Comparison of ENCODE assay signal across 9 mouse cellular contexts in the genomic region with DNA sequence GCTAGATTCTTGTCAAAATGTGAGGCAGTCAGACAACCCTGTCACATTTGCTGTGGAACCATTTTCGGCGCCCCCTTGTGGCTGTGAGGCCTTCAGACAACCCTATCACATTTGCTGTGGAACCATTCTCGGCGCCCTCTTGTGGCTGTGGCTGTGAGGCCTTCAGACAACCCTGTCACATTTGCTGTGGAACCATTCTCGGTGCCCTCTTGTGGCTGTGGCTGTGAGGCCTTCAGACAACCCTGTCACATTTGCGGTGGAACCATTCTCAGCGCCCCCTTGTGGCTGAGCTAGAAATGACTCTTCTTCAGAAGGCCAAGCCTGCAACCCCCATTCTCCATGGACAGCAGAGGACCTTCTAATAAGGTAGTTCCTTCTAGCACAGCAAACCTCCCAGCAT. TPM values are rescaled to one million over a fixed set of nuclear protein-coding genes. Genes with fewer than 3 reads are reported as not detected.
DNase-seq lines count a peak whose midpoint lies in the region; ATAC-seq and TF ChIP-seq lines count a peak whose summit lies in the region.
"Had no signal": no experiment of that assay in that cellular context is flagged by ENCODE, and none has a peak within 500 bp of the region (broad histone marks: within the 10 kb centered on the region; RNA-seq: fewer than 3 reads in every experiment).

No protein-coding gene starts in this region.

- H3K79me3 ChIP-seq in C2C12 (ENCODE audit: low read depth) = no peaks in the 10 kb centered on the region

- no peaks in the 10 kb centered on the region for H3K36me3 ChIP-seq in C2C12 (ENCODE audit: control insufficient read depth, insufficient read depth)
- H3K36me3 ChIP-seq in heart, embryonic 15.5 days = no peaks in the 10 kb centered on the region
- H3K36me3 ChIP-seq in liver, embryonic 13.5 days = no peaks in the 10 kb centered on the region
- H3K36me3 ChIP-seq in neural tube, embryonic 12.5 days = no peaks in the 10 kb centered on the region
- H3K36me3 ChIP-seq in stomach, postnatal 0 days (ENCODE audit: control insufficient read depth, insufficient read depth, low read length) = no peaks in the 10 kb centered on the region
- H3K36me3 ChIP-seq: embryonic facial prominence, embryonic 12.5 days had no signal

- no peak overlapping the region for H3K4me2 ChIP-seq in heart, embryonic 15.5 days
- no peak overlapping the region for H3K4me2 ChIP-seq in liver, embryonic 13.5 days
- H3K4me2 ChIP-seq in neural tube, embryonic 12.5 days (replicated peaks) = no peak overlapping the region
- no peak overlapping the region for H3K4me2 ChIP-seq in stomach, postnatal 0 days (replicated peaks; ENCODE audit: low read depth)
- H3K4me2 ChIP-seq: embryonic facial prominence, embryonic 12.5 days had no signal

- DNase-seq in kidney, postnatal 14 days = peak; percentile 96
- peak; percentile 87 for DNase-seq in liver, embryonic 13.5 days
- peak; percentile 99 for DNase-seq in stomach, postnatal 0 days (ENCODE audit: low spot score)

- no peaks in the 10 kb centered on the region for H3K27me3 ChIP-seq in C2C12 (ENCODE audit: control insufficient read depth, insufficient read depth, insufficient read length)
- H3K27me3 ChIP-seq in heart, embryonic 15.5 days = no peaks in the 10 kb centered on the region
- H3K27me3 ChIP-seq in liver, embryonic 13.5 days = no peaks in the 10 kb centered on the region
- no peaks in the 10 kb centered on the region for H3K27me3 ChIP-seq in neural tube, embryonic 12.5 days (replicated peaks)
- H3K27me3 ChIP-seq in stomach, postnatal 0 days (ENCODE audit: control insufficient read depth, insufficient read depth, low read length) = no peaks in the 10 kb centered on the region
- H3K27me3 ChIP-seq: embryonic facial prominence, embryonic 12.5 days had no signal

- H3K4me3 ChIP-seq in C2C12 (ENCODE audit: insufficient read depth, poor library complexity, severe bottlenecking) = no peak overlapping the region
- H3K4me3 ChIP-seq in bone marrow macrophage, adult 2 months (ENCODE audit: insufficient read depth, low read length) = no peak overlapping the region
- no peak overlapping the region for H3K4me3 ChIP-seq in heart, embryonic 15.5 days
- H3K4me3 ChIP-seq in liver, embryonic 13.5 days (replicated peaks) = no peak overlapping the region
- no peak overlapping the region for H3K4me3 ChIP-seq in neural tube, embryonic 12.5 days
- H3K4me3 ChIP-seq in stomach, postnatal 0 days (ENCODE audit: low read depth, low read length) = no peak overlapping the region
- H3K4me3 ChIP-seq: embryonic facial prominence, embryonic 12.5 days had no signal

- peak; percentile 86 for TF ChIP-seq CTCF in C2C12 (IDR thresholded peaks at IDR 0.05; ENCODE audit: control insufficient read depth, insufficient read depth, insufficient read length)
- TF ChIP-seq CTCF in bone marrow macrophage, adult 2 months (IDR thresholded peaks at IDR 0.05; ENCODE audit: low read depth, low read length) = peak; percentile 100
- peak; percentile 100 for TF ChIP-seq CTCF in stomach, postnatal 0 days (IDR thresholded peaks at IDR 0.05; ENCODE audit: low read depth)

- H3K9me3 ChIP-seq in heart, embryonic 15.5 days (replicated peaks) = no peaks in the 10 kb centered on the region
- no peaks in the 10 kb centered on the region for H3K9me3 ChIP-seq in liver, embryonic 13.5 days (replicated peaks)
- H3K9me3 ChIP-seq in neural tube, embryonic 12.5 days = no peaks in the 10 kb centered on the region
- H3K9me3 ChIP-seq in stomach, postnatal 0 days (ENCODE audit: control insufficient read depth, low read length) = no peaks in the 10 kb centered on the region
- H3K9me3 ChIP-seq: embryonic facial prominence, embryonic 12.5 days had no signal

- H3ac ChIP-seq in C2C12 (ENCODE audit: control insufficient read depth, insufficient read length, low read depth) = no peak overlapping the region

- H3K27ac ChIP-seq in bone marrow macrophage, adult 2 months (ENCODE audit: insufficient read depth, low read depth, low read length) = no peak overlapping the region
- H3K27ac ChIP-seq in heart, embryonic 15.5 days = no peak overlapping the region
- no peak overlapping the region for H3K27ac ChIP-seq in liver, embryonic 13.5 days
- H3K27ac ChIP-seq in neural tube, embryonic 12.5 days = no peak overlapping the region
- 0 out of 2 replicates have a peak overlapping the region, but pooled peaks have one; percentile 4 for H3K27ac ChIP-seq in stomach, postnatal 0 days (replicated peaks)
- H3K27ac ChIP-seq: embryonic facial prominence, embryonic 12.5 days had no signal

- H3K9ac ChIP-seq in heart, embryonic 15.5 days = no peak overlapping the region
- no peak overlapping the region for H3K9ac ChIP-seq in liver, embryonic 13.5 days
- H3K9ac ChIP-seq in neural tube, embryonic 12.5 days = no peak overlapping the region
- H3K9ac ChIP-seq in stomach, postnatal 0 days (ENCODE audit: low read length) = no peak overlapping the region
- H3K9ac ChIP-seq: embryonic facial prominence, embryonic 12.5 days had no signal

- 4% methylated on average over 7 of the region's 7 CpGs for WGBS in heart, embryonic 15.5 days
- 3% methylated on average over 7 of the region's 7 CpGs for WGBS in liver, embryonic 13.5 days (ENCODE audit: insufficient replicate concordance)
- 8% methylated on average over 7 of the region's 7 CpGs for WGBS in neural tube, embryonic 12.5 days
- WGBS in stomach, postnatal 0 days = 6% methylated on average over 7 of the region's 7 CpGs

- peak; percentile 94 for ATAC-seq in erythroblast, adult 5-6 weeks (replicated peaks; ENCODE audit: low FRiP score, poor library complexity, severe bottlenecking)
- ATAC-seq in heart, embryonic 15.5 days (replicated peaks; ENCODE audit: insufficient number of reproducible peaks, insufficient read depth, low FRiP score, low read depth) = peak; percentile 59
- ATAC-seq in liver, embryonic 13.5 days (ENCODE audit: low read depth) = peak; percentile 68
- ATAC-seq in neural tube, embryonic 12.5 days (ENCODE audit: low FRiP score, low read depth) = 0 out of 2 replicates have a peak, but pooled peaks have one; percentile 37
- peak; percentile 80 for ATAC-seq in stomach, postnatal 0 days (ENCODE audit: low FRiP score, low TSS enrichment)

- peaks cover 38% of the 10 kb centered on the region for H3K4me1 ChIP-seq in bone marrow macrophage, adult 2 months (ENCODE audit: control insufficient read depth, insufficient read depth, low read length)
- H3K4me1 ChIP-seq in heart, embryonic 15.5 days (replicated peaks) = peaks cover 14% of the 10 kb centered on the region
- peaks cover 26% of the 10 kb centered on the region for H3K4me1 ChIP-seq in liver, embryonic 13.5 days (replicated peaks)
- H3K4me1 ChIP-seq in neural tube, embryonic 12.5 days = peaks cover 14% of the 10 kb centered on the region
- H3K4me1 ChIP-seq in stomach, postnatal 0 days (replicated peaks; ENCODE audit: control insufficient read depth, insufficient read depth) = peaks cover 5% of the 10 kb centered on the region; the same call in 1 of the 2 replicates

- no peak for TF ChIP-seq EP300 in stomach, postnatal 0 days (optimal IDR thresholded peaks at IDR 0.05)

- no peak for TF ChIP-seq POLR2A in bone marrow macrophage, adult 2 months (IDR thresholded peaks at IDR 0.05; ENCODE audit: borderline replicate concordance, low read depth, low read length)

- no peaks in the 10 kb centered on the region for H3K79me2 ChIP-seq in C2C12 (ENCODE audit: control insufficient read depth, insufficient read depth)

TF ChIP-seq in C2C12, 6 proteins besides CTCF, POLR2A, EP300 and RAD21:
- no peak for TF ChIP-seq USF1 (IDR thresholded peaks at IDR 0.05; ENCODE audit: low read depth)

RNA-seq across cellular contexts. Expression of a gene that starts 10.4 kb away (rescaled TPM):
- polyA plus RNA-seq in C2C12 (2012; fragmentation: generic; extraction: Trizol) = 9.0 TPM
- polyA plus RNA-seq in bone marrow macrophage, adult 2 months (2012; ENCODE audit: insufficient read depth, insufficient read length, missing spikeins) = 48.2 and 61.3 TPM in 2 replicates
- 8.4 and 8.5 TPM in 2 replicates for total RNA-seq in erythroblast, adult 5-6 weeks (2015; ENCODE audit: low replicate concordance)
- 6.6 and 9.3 TPM in 2 replicates for total RNA-seq in erythroblast, adult 5-6 weeks (2017; ENCODE audit: low replicate concordance)
- 15.3 and 16.0 TPM in 2 replicates for polyA plus RNA-seq in heart, embryonic 15.5 days (2015; fragmentation: Nextera tagmentation; extraction: Ambion mirVana)
- polyA plus RNA-seq in liver, embryonic 13.5 days (2015; fragmentation: Nextera tagmentation; extraction: Ambion mirVana) = 8.9 and 9.0 TPM in 2 replicates
- 15.0 and 18.3 TPM in 2 replicates for polyA plus RNA-seq in neural tube, embryonic 12.5 days (2016; fragmentation: Nextera tagmentation; extraction: Ambion mirVana)
- 9.8 and 10.7 TPM in 2 replicates for polyA plus RNA-seq in stomach, postnatal 0 days (2015; fragmentation: Nextera tagmentation; extraction: Ambion mirVana)

RNA-seq across cellular contexts. Expression of a gene that starts 31.2 kb away (rescaled TPM):
- polyA plus RNA-seq in C2C12 (2012; fragmentation: generic; extraction: Trizol) = 3.0 TPM
- polyA plus RNA-seq in bone marrow macrophage, adult 2 months (2012; ENCODE audit: insufficient read depth, insufficient read length, missing spikeins) = 0.35 and 0.56 TPM in 2 replicates
- total RNA-seq in erythroblast, adult 5-6 weeks (2015; ENCODE audit: low replicate concordance) = 4.2 and 7.7 TPM in 2 replicates
- total RNA-seq in erythroblast, adult 5-6 weeks (2017; ENCODE audit: low replicate concordance) = 5.3 and 7.1 TPM in 2 replicates
- 26.9 and 29.5 TPM in 2 replicates for polyA plus RNA-seq in heart, embryonic 15.5 days (2015; fragmentation: Nextera tagmentation; extraction: Ambion mirVana)
- polyA plus RNA-seq in liver, embryonic 13.5 days (2015; fragmentation: Nextera tagmentation; extraction: Ambion mirVana) = 71.1 and 73.4 TPM in 2 replicates
- 11.4 and 13.1 TPM in 2 replicates for polyA plus RNA-seq in neural tube, embryonic 12.5 days (2016; fragmentation: Nextera tagmentation; extraction: Ambion mirVana)
- polyA plus RNA-seq in stomach, postnatal 0 days (2015; fragmentation: Nextera tagmentation; extraction: Ambion mirVana) = 307 and 320 TPM in 2 replicates

Comparison
In these comparisons a context has a peak if more than half of its experiments do, and no peak if none do; other contexts are left out.
1. ATAC-seq: peak in every context shown above with its lines; median percentile 94 in erythroblast, adult 5-6 weeks; 80 in stomach, postnatal 0 days; 68 in liver, embryonic 13.5 days; 59 in heart, embryonic 15.5 days; 37 in neural tube, embryonic 12.5 days.